Mouse (Mus musculus) kidney, postnatal 25 days (tissue): ENCODE measurements around the gene Cbx4.

Experiments
- DNase-seq, 2 experiments: peaks; one replicate each; pipeline ENCODE4 v3.0.0; 2021; ENCODE audit warnings: mixed read lengths in 2 of 2

Cbx4 gene

GRCm38 (mm10) chr11:119086144-119086971 is at the start of gene Cbx4:
Gene Cbx4 (minus strand): TSS chr11:119086221.
- peak; percentile 93 to 98 for DNase-seq

GRCm38 (mm10) chr11:119134586-119134985 is 48.6 kb upstream of the Cbx4 start:
- DNase-seq: no peak

- peak; percentile 87 to 92 for DNase-seq
Measured at GRCm38 (mm10) chr11:119133437-119134221, 47.6 kb upstream of the Cbx4 start.

- no peak for DNase-seq
Measured at GRCm38 (mm10) chr11:119132198-119133035, 46.4 kb upstream of the Cbx4 start.

- no peak for DNase-seq
Measured at GRCm38 (mm10) chr11:119130081-119130765, 44.2 kb upstream of the Cbx4 start.

GRCm38 (mm10) chr11:119129281-119130058 is 43.4 kb upstream of the Cbx4 start:
- peak; percentile 28 to 74 for DNase-seq

GRCm38 (mm10) chr11:119128668-119129280 is 42.8 kb upstream of the Cbx4 start:
- DNase-seq: no peak

- peak; percentile 94 to 97 for DNase-seq
Measured at GRCm38 (mm10) chr11:119127686-119128473, 41.9 kb upstream of the Cbx4 start.

GRCm38 (mm10) chr11:119127147-119127546 is 41.1 kb upstream of the Cbx4 start:
- peak; percentile 49 to 72 for DNase-seq

- DNase-seq: peak; percentile 93 to 99
Measured at GRCm38 (mm10) chr11:119125929-119126861, 40.2 kb upstream of the Cbx4 start.

GRCm38 (mm10) chr11:119124536-119124935 is 38.5 kb upstream of the Cbx4 start:
- DNase-seq: no peak

- DNase-seq: no peak
Measured at GRCm38 (mm10) chr11:119123522-119124319, 37.7 kb upstream of the Cbx4 start.

- no peak for DNase-seq
Measured at GRCm38 (mm10) chr11:119122396-119122795, 36.4 kb upstream of the Cbx4 start.

- no peak for DNase-seq
Measured at GRCm38 (mm10) chr11:119118905-119119304, 32.9 kb upstream of the Cbx4 start.

- DNase-seq: no peak
Measured at GRCm38 (mm10) chr11:119117945-119118344, 31.9 kb upstream of the Cbx4 start.

GRCm38 (mm10) chr11:119116992-119117391 is 31.0 kb upstream of the Cbx4 start:
- no peak for DNase-seq

GRCm38 (mm10) chr11:119112721-119113120 is 26.7 kb upstream of the Cbx4 start:
- no peak for DNase-seq

GRCm38 (mm10) chr11:119111345-119111744 is 25.3 kb upstream of the Cbx4 start:
- peak; percentile 40 to 54 for DNase-seq
